10 mouse cellular contexts compared by ENCODE assay signal in genomic region chr2:103927610-103928145, GRCm38 (mm10). TPM values are rescaled to one million over a fixed set of nuclear protein-coding genes. Genes with fewer than 3 reads are reported as not detected.
A peak's percentile ranks its signal among the peaks of the same experiment; 100 is the strongest.
DNase-seq lines count a peak whose midpoint lies in the region; ATAC-seq lines count a peak whose summit lies in the region.
"Had no signal": no experiment of that assay in that cellular context is flagged by ENCODE, and none has a peak within 500 bp of the region (broad histone marks: within the 10 kb centered on the region; RNA-seq: fewer than 3 reads in every experiment).

No protein-coding gene starts in this region.

- H3K27me3 ChIP-seq in forebrain, embryonic 16.5 days (replicated peaks; ENCODE audit: control insufficient read depth, insufficient read depth, low read length), result no peaks in the 10 kb centered on the region

- H3K27ac ChIP-seq in forebrain, embryonic 16.5 days (ENCODE audit: low read length), result no peak overlapping the region
- H3K27ac ChIP-seq: left cerebral cortex, adult 2 months had no signal

- H3K4me1 ChIP-seq in forebrain, embryonic 16.5 days (replicated peaks; ENCODE audit: control insufficient read depth, insufficient read depth, low read length), result peaks cover 13% of the 10 kb centered on the region

- H3K36me3 ChIP-seq in forebrain, embryonic 16.5 days (ENCODE audit: control insufficient read depth, insufficient read depth), result no peaks in the 10 kb centered on the region

- H3K4me3 ChIP-seq in forebrain, embryonic 16.5 days (replicated peaks; ENCODE audit: low read length), result no peak overlapping the region
- H3K4me3 ChIP-seq: left cerebral cortex, adult 2 months had no signal

- H3K4me2 ChIP-seq in forebrain, embryonic 16.5 days (ENCODE audit: low read length), result no peak overlapping the region

- WGBS in forebrain, embryonic 16.5 days, result 5% methylated on average over 1 of the region's 1 CpGs

- DNase-seq in heart, adult 11 months, result peak; percentile 99
- DNase-seq in heart, postnatal 4 days, result no peak
- peak; percentile 44 for DNase-seq in 416B (ENCODE audit: low read depth)
- peak; percentile 23 for DNase-seq in kidney, postnatal 14 days
- no peak for DNase-seq in frontal cortex, postnatal 10 days (ENCODE audit: low spot score in 2 of 2)
- DNase-seq in urinary bladder, adult 2 months (ENCODE audit: low spot score), result no peak
- no peak for DNase-seq in frontal cortex, postnatal 25 days (ENCODE audit: low spot score in 2 of 2)

- H3K9ac ChIP-seq in forebrain, embryonic 16.5 days (replicated peaks; ENCODE audit: low read depth, low read length), result no peak overlapping the region

- H3K9me3 ChIP-seq in forebrain, embryonic 16.5 days (ENCODE audit: control insufficient read depth, low read length), result no peaks in the 10 kb centered on the region

- ATAC-seq in forebrain, embryonic 16.5 days, result peak; percentile 73
- ATAC-seq: CD4-positive, CD25-positive, alpha-beta regulatory T cell, adult 4 months had no signal

RNA-seq across cellular contexts. Expression of gene Lmo2, which starts 30.1 kb away (rescaled TPM):
- total RNA-seq in heart, postnatal 4 days (2021), result 10 to 100 TPM; 25.0 to 25.4 TPM
- polyA plus RNA-seq in forebrain, embryonic 16.5 days (2015; fragmentation: Nextera tagmentation; extraction: Ambion mirVana), result 19.8 and 20.0 TPM in 2 replicates
- polyA plus RNA-seq in urinary bladder, adult 2 months (2012; rRNA removed), result 36.3 and 37.0 TPM in 2 replicates

Comparison
In these comparisons a context has a peak if more than half of its experiments do, and no peak if none do; other contexts are left out.
1. DNase-seq: peak in heart, adult 11 months (single experiment), 416B (single experiment) and kidney, postnatal 14 days (single experiment); none in heart, postnatal 4 days (single experiment), frontal cortex, postnatal 10 days (0 of 2), urinary bladder, adult 2 months (single experiment) and frontal cortex, postnatal 25 days (0 of 2).